ENCODE assay signal across 12 mouse cellular contexts in genomic region chr7:134693325-134693724, GRCm38 (mm10).
"Had no signal": no experiment of that assay in that cellular context is flagged by ENCODE, and none has a peak within 500 bp of the region (broad histone marks: within the 10 kb centered on the region; RNA-seq: fewer than 3 reads in every experiment).

No protein-coding gene starts in this region.

- H3K36me3 ChIP-seq: intestine, embryonic 15.5 days; limb, embryonic 15.5 days; midbrain, embryonic 15.5 days; neural tube, embryonic 12.5 days; stomach, embryonic 15.5 days had no signal

- H3K27me3 ChIP-seq: intestine, embryonic 15.5 days; limb, embryonic 15.5 days; midbrain, embryonic 15.5 days; neural tube, embryonic 12.5 days; stomach, embryonic 15.5 days had no signal

- H3K4me1 ChIP-seq: midbrain, embryonic 15.5 days; neural tube, embryonic 12.5 days had no signal

- H3K4me3 ChIP-seq: intestine, embryonic 15.5 days; left cerebral cortex, adult 2 months; limb, embryonic 15.5 days; midbrain, embryonic 15.5 days; neural tube, embryonic 12.5 days; stomach, embryonic 15.5 days had no signal

- H3K27ac ChIP-seq: intestine, embryonic 15.5 days; left cerebral cortex, adult 2 months; limb, embryonic 15.5 days; liver, embryonic 14.5 days; midbrain, embryonic 15.5 days; neural tube, embryonic 12.5 days; stomach, embryonic 15.5 days had no signal

- DNase-seq: kidney, adult 9 months; kidney, postnatal 4 days; right cerebral cortex, postnatal 14 days; thymus, adult 2 months; thymus, postnatal 25 days had no signal

- ATAC-seq: intestine, embryonic 15.5 days; midbrain, embryonic 15.5 days had no signal
